Mouse (Mus musculus) forebrain, embryonic 16.5 days (tissue): ENCODE data around the gene Serpind1. TPM values are rescaled to one million over a fixed set of nuclear protein-coding genes. Genes with fewer than 3 reads are reported as not detected.

Source experiments
- ATAC-seq: fragments of 200-750 bp; cut with Nextera tagmentation; 2 replicates; pipeline ENCODE4 v1.8.0; 2017; ENCODE audit warnings: mild to moderate bottlenecking, moderate library complexity
- H3K27ac ChIP-seq: fragments of 300-500 bp; sonication (generic); 2 replicates; pipeline ENCODE4 v1.5.1; 2014; ENCODE audit warnings: low read length, control low read depth
- H3K27me3 ChIP-seq: fragments of 300-500 bp; sonication (generic); replicated peaks from 2 replicates; pipeline ENCODE4 v1.6.1; 2014; ENCODE audit warnings: low read length; ENCODE audit not compliant: control insufficient read depth, insufficient read depth
- H3K36me3 ChIP-seq: fragments of 300-500 bp; sonication (generic); 2 replicates; pipeline ENCODE4 v1.6.1; 2014; ENCODE audit not compliant: control insufficient read depth, insufficient read depth
- H3K4me1 ChIP-seq: fragments of 300-500 bp; sonication (generic); replicated peaks from 2 replicates; pipeline ENCODE4 v1.6.1; 2014; ENCODE audit warnings: low read length; ENCODE audit not compliant: control insufficient read depth, insufficient read depth
- H3K4me2 ChIP-seq: fragments of 300-500 bp; sonication (generic); 2 replicates; pipeline ENCODE4 v1.6.1; 2014; ENCODE audit warnings: mild to moderate bottlenecking, low read length, control low read depth
- H3K4me3 ChIP-seq: fragments of 300-500 bp; sonication (generic); replicated peaks from 2 replicates; pipeline ENCODE4 v1.5.1; 2014; ENCODE audit warnings: mild to moderate bottlenecking, low read length, control low read depth
- H3K9ac ChIP-seq: fragments of 300-500 bp; sonication (generic); replicated peaks from 2 replicates; pipeline ENCODE4 v1.6.1; 2014; ENCODE audit warnings: low read depth, low read length, control low read depth
- H3K9me3 ChIP-seq: fragments of 300-500 bp; sonication (generic); 2 replicates; pipeline ENCODE4 v1.6.1; 2016; ENCODE audit warnings: low read length; ENCODE audit not compliant: control insufficient read depth
- WGBS: fragments of 180-500 bp; shearing (Covaris S2); extraction: QIAGEN DNeasy Blood & Tissue Kit; methylation state at CpG from one replicate; pipeline ENCODE4 v1.1.7; 2014; 5-methylcytosine and 5-hydroxymethylcytosine counted together
- polyA plus RNA-seq: library from polyadenylated mRNA; unstranded; fragments of >200 nt; fragmentation: Nextera tagmentation; extraction: Ambion mirVana; gene quantifications from 2 replicates; pipeline ENCODE4 v1.2.1, GENCODE M21; 2015

Serpind1 gene
- 1.4 and 2.1 TPM in 2 replicates for polyA plus RNA-seq

DNA sequence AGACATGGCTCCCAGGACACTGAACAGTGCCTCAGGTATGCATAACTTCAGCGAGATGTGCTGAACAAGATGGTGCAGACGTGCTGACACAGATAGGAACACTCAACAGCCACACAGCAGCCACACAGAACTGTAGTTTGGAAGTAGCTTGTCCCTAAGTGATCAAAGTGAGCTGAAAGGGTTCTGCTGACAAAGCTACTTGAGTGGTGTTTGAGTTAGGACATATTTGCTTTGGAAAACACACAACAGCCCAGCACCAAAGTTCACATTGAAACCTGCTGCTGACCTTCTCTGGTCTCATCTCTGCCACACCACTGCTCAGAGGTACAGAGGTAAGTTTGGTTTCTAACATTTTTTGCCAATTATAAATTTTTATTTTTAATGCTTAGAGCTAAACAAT, at the start of gene Serpind1:
Serpind1 (plus strand) TSS at position 256 of the 400 bp plus-strand sequence.
- H3K27me3 ChIP-seq = no peaks in the 10 kb centered on the region
- ATAC-seq = no peak
- 76% methylated on average over 2 of the region's 2 CpGs for WGBS

DNA sequence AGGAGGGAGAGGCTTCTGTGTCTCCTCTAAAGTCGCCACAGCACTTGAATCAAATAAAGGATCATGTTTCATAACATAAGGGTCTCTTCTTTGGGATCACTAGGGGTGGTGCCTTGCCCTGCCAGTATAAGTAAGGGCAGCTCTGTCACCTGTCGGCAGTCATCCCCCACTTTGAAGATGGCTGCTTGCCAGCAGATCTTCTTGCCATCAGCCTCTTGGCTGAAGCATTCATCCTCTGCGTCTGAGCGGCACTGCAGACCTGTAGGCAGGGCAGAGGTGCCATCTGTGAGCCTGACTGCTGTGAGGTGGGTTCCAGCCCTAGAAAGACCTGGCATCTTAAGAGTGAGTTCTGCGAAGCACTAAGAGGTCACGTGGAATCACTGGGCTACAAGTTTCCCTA, 48.0 kb upstream of the Serpind1 start:
- Histone ChIP-seq H3K36me3 (peaks cover 22% of the 10 kb centered on the region), H3K27me3 (peaks cover 11% of the 10 kb centered on the region)

More for the DNA sequence above, at the start of gene Serpind1:
- H3K4me1 ChIP-seq = no peaks in the 10 kb centered on the region
- H3K9me3 ChIP-seq = no peaks in the 10 kb centered on the region
- H3K4me3 ChIP-seq = no peak within 1 kb of the TSS
- no peak within 1 kb of the TSS for H3K27ac ChIP-seq
- no peak within 1 kb of the TSS for H3K4me2 ChIP-seq
- H3K9ac ChIP-seq = no peak within 1 kb of the TSS
- H3K36me3 ChIP-seq = peaks cover 2% of the 10 kb centered on the region; the same call in 1 of the 2 replicates

DNA sequence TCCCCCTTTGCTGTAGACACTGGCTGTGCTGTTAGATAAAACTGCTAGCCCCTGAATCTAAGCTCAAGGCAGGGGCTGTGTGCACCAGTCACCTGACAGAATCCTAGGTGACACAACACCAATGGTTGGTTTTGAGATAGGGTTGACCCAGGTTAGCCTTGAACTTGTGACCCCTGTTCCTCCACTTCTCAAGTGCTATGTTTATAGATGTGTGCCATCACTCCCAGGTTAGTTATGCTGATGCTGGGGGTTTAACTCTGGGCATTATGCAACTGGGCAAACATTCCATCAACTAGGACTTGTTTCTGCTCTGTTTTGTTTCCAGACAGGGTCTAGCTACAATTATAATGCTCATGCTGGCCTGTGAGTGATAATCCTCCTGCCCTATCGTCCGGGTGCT, 44.1 kb upstream of the Serpind1 start:
- Histone ChIP-seq H3K4me2 (no peak overlapping the region), H3K36me3 (peaks cover 27% of the 10 kb centered on the region), H3K27me3 (no peaks in the 10 kb centered on the region), H3K4me3 (no peak overlapping the region), H3K27ac (no peak overlapping the region), H3K9ac (no peak overlapping the region), H3K4me1 (no peaks in the 10 kb centered on the region), H3K9me3 (no peaks in the 10 kb centered on the region)
- ATAC-seq = no peak
- WGBS = 90% methylated on average over 2 of the region's 2 CpGs

More for the DNA sequence above, 48.0 kb upstream of the Serpind1 start:
- 72% methylated on average over 6 of the region's 6 CpGs for WGBS
- Histone ChIP-seq H3K4me1 (peaks cover under 1% of the 10 kb centered on the region; the same call in 1 of the 2 replicates), H3K4me3 (no peak overlapping the region), H3K27ac (no peak overlapping the region), H3K9ac (no peak overlapping the region), H3K9me3 (no peaks in the 10 kb centered on the region), H3K4me2 (no peak overlapping the region)
- no peak for ATAC-seq

DNA sequence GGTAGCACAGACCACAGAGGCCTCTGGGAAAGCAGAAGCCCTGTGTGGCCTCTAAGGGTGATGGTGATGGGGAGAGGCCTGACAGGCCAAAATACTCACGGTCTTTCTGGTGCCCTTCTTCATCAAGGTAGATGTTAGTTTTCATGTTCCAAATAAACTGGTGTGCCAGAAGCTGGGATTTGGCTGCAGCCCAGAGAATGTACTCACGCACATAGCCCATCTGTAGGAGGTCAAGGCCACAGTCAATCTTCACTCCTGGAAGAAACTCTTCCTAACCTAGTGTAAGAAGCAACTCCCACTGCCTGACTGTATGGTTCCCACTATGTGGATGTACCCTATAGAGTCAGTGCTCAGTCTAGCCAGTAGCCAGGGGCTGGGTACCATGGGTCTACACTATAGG, 40.2 kb upstream of the Serpind1 start:
- Histone ChIP-seq H3K36me3 (peaks cover 21% of the 10 kb centered on the region), H3K27me3 (no peaks in the 10 kb centered on the region), H3K9me3 (no peaks in the 10 kb centered on the region), H3K27ac (no peak overlapping the region), H3K4me2 (no peak overlapping the region), H3K4me1 (no peaks in the 10 kb centered on the region), H3K9ac (no peak overlapping the region), H3K4me3 (no peak overlapping the region)
- no peak for ATAC-seq
- 84% methylated on average over 2 of the region's 2 CpGs for WGBS

DNA sequence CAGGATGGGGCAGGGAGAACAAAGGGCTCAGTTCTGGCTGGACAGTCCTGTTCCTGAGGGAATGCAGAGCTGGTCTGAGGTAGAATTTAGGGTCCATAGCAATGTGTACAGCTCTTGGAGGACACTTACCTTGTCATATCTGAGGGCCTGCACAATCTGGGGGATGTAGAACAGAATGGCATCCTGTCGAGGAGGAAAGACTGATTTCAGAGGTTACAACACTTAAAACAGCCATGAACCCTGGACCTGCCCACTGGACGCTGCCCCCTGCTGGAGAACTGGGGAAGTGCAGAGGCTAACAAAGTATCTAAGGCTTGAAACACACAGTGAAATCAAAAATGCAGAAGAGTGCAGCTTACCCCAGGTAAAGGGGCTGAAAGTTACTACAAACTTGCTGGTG, 38.4 kb upstream of the Serpind1 start:
- WGBS = 2% methylated on average over 2 of the region's 2 CpGs
- Histone ChIP-seq H3K4me2 (no peak overlapping the region), H3K27me3 (no peaks in the 10 kb centered on the region), H3K36me3 (peaks cover 20% of the 10 kb centered on the region), H3K4me1 (no peaks in the 10 kb centered on the region), H3K27ac (no peak overlapping the region), H3K4me3 (no peak overlapping the region), H3K9ac (no peak overlapping the region), H3K9me3 (no peaks in the 10 kb centered on the region)
- ATAC-seq = peak; percentile 20

DNA sequence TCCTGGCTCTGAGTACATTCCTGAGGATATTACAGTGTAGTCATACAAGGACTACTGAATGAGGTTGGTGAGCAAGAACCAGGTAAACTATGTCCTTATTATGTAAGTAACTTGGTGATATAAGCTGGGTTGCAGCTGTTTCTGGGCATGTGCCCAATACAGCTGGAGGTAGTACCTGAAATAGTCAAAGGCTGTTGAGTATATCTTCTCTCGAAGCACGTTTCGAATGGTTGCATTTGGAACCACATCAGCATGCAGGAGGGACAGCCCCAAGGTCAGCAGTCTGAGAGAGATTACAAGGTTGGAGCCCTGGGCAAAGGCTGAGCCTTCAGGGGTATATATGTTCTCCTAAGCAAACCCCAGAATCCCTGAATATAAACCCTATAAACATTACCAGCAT, 30.4 kb upstream of the Serpind1 start:
- Histone ChIP-seq H3K4me2 (no peak overlapping the region), H3K27me3 (no peaks in the 10 kb centered on the region), H3K9ac (no peak overlapping the region), H3K4me1 (no peaks in the 10 kb centered on the region), H3K27ac (no peak overlapping the region), H3K9me3 (no peaks in the 10 kb centered on the region), H3K36me3 (peaks cover 36% of the 10 kb centered on the region), H3K4me3 (no peak overlapping the region)
- 95% methylated on average over 3 of the region's 3 CpGs for WGBS
- no peak for ATAC-seq

DNA sequence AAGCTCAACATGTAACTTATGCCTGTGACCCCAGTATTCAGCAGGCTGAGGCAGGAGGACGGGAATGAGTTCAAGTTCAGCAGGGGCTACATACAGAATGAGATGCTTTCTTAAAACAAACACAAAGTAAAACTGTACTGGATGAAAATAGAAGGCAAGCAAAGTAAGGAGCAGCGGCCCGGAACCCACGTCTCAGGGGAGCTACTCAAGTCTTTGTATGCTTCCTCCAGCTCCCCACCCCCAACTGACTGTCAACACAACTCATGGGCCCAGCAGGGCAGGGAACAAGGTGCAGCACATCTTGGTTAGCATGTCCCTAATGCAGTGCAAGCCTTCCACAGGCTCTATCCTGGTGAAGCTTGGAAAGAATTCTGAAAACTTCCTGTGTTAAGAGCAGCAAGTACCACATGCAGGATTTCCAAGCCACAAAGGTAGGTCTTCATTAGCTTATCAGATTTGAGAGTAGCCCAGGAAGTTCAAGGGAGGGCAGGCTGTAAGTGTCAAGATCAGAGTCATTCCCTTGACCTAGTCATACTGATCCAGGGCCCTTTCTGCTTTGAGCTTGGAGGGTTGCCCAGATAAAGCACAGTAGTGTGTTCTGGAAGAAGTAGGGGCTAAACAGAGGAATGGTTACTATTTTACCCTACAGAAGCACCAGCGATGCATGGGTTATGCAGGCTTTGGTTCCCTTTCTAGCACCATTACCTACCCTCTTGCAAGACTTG, 27.5 kb upstream of the Serpind1 start:
- WGBS = 81% methylated on average over 5 of the region's 5 CpGs
- H3K36me3 ChIP-seq = peaks cover 44% of the 10 kb centered on the region

DNA sequence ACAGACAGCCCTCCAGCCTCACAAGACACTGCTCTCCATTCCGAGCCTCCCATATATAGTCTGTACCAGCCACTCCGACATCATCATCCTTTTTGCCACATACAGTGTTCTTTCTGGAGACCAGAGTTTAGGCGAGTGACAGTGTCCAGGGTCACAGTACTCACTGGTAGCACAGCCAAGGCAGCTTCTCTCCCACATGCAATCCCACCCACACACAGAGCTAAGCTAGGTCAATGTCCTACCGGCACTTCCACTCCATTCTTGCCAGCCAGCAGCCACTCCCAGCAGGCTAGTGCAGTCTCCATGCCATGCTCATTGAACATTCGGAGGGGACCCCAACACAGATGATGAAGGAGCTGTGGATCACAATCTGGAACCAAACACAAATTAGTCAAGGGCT, 23.7 kb upstream of the Serpind1 start:
- no peaks in the 10 kb centered on the region for H3K9me3 ChIP-seq
- H3K4me1 ChIP-seq = no peaks in the 10 kb centered on the region
- H3K27ac ChIP-seq = no peak overlapping the region
- no peak overlapping the region for H3K4me2 ChIP-seq
- 93% methylated on average over 5 of the region's 5 CpGs for WGBS
- ATAC-seq = no peak
- H3K4me3 ChIP-seq = no peak overlapping the region
- H3K36me3 ChIP-seq = peaks cover 35% of the 10 kb centered on the region
- no peaks in the 10 kb centered on the region for H3K27me3 ChIP-seq
- no peak overlapping the region for H3K9ac ChIP-seq

More for the DNA sequence above, 27.5 kb upstream of the Serpind1 start:
- no peak for ATAC-seq
- no peak overlapping the region for H3K4me2 ChIP-seq
- no peaks in the 10 kb centered on the region for H3K27me3 ChIP-seq
- H3K4me3 ChIP-seq = no peak overlapping the region
- no peak overlapping the region for H3K27ac ChIP-seq
- no peaks in the 10 kb centered on the region for H3K9me3 ChIP-seq
- H3K4me1 ChIP-seq = no peaks in the 10 kb centered on the region
- no peak overlapping the region for H3K9ac ChIP-seq

DNA sequence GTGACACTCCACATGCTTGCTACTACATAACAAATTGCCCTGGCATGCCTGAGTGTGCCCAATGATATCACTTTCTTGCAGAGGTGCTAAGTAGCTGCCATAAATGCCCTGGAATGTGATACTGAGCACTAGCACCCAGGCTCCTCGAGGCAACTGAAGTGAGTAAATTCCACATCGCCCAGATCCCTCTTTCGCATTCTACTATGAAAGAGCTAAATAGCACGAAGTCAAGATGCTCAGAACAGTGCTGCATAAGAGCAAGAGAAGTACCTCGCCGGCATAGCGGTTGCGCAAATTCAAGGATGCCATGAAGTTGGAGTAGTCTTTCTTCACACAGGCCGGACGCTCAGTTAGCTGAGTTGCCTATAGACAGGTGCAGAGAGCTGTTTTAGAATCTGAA, 22.1 kb upstream of the Serpind1 start:
- ATAC-seq = no peak
- Histone ChIP-seq H3K4me3 (no peak overlapping the region), H3K27me3 (no peaks in the 10 kb centered on the region), H3K9ac (no peak overlapping the region), H3K4me2 (no peak overlapping the region), H3K4me1 (no peaks in the 10 kb centered on the region), H3K36me3 (peaks cover 35% of the 10 kb centered on the region), H3K27ac (no peak overlapping the region), H3K9me3 (no peaks in the 10 kb centered on the region)
- 95% methylated on average over 10 of the region's 10 CpGs for WGBS
